Mouse (Mus musculus) adrenal gland, adult 2 months (tissue): ENCODE results near the gene Mpped2. TPM values are rescaled to one million over a fixed set of nuclear protein-coding genes. Genes with fewer than 3 reads are reported as not detected.

Experiments
- DNase-seq: peaks from one replicate; pipeline ENCODE4 v3.0.0; 2021
- polyA plus RNA-seq: library from polyadenylated mRNA; depleted of rRNA; stranded (reverse); fragments of >200 nt; gene quantifications from 2 replicates; pipeline ENCODE4 v1.2.3, GENCODE M21; 2012
- total RNA-seq, 2 experiments: library from RNA; stranded (reverse); gene quantifications; 2 replicates each; pipeline ENCODE4 v1.2.3; 2021

Mpped2 gene
- total and polyA plus RNA-seq, 3 experiments, result 20.6 to 29.9 (median 28.3) TPM

GRCm38 (mm10) chr2:106696372-106696771, 3.3 kb downstream of the Mpped2 start:
- DNase-seq, result no peak

- no peak for DNase-seq
Measured at GRCm38 (mm10) chr2:106705664-106706063, 12.6 kb downstream of the Mpped2 start.

GRCm38 (mm10) chr2:106707136-106707535, 14.1 kb downstream of the Mpped2 start:
- no peak for DNase-seq

DNA sequence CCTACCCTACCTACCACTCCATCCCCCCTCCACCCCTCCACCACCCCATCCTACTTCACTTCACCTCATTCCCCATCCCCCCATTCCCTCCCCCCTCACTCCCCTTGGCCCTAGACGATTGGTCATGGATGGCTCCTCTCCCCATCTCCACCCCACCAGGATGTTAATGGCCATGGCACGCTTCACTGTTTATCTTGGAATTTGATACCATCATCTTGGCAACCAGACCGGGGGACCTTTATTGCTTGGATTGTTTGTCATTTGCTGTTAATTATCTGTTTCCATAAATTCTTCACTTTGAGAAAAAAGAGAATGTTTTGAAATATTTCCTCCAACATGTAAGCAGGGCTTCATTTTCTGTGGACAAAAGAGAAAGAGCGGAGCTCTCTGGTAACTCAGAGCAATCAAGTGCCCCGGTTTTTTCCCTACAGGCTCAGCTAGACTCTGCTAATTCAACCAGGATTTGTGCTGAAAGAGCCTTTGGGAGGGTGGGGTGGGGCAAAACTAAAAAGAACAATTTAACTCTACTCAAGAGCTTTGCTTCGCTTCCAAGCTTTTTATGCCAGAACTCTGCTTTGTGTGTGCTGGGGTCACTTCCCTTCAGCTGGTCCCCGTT, 17.9 kb downstream of the Mpped2 start:
- DNase-seq, result no peak

DNA sequence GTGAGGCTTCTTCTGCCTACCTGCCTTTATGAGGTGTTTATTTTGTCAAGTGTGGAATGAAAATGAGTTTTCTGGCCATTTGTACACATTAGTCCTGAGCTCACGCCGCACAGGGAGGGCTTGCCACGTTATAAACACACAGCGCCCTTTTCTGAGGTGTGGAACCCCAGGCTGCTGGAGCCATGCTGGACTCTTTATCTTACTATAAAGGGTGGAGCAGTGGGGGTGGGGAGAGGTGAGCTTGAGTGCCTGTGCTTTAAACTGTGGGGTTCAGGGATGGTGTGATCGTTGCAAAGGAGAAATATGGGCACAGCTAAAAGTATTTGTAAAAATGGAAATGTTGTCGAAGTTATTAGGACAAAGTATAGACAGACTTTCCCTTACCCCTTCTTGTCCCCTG, 18.4 kb downstream of the Mpped2 start:
- DNase-seq, result no peak

DNA sequence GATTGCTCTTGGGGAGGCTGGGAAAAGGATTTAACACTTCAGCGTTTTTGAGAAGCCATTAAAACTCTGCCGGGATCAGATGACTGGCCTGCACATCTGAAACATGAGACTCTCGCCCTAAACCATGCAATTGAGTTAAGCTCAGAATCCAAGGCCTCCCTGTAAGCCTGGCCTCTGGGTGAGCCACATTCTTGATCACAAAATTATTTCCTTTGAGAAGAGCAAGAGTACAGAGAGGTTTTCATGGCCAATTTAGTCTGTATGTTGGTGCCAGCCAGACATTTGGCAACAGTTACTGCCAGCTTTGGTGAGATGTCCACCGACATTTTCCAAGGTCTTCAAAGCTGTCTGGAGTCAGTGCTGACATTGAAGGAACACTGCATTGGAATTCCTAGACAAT, 20.1 kb downstream of the Mpped2 start:
- DNase-seq, result peak; percentile 52

- DNase-seq, result no peak
Measured at GRCm38 (mm10) chr2:106715674-106716364, 22.8 kb downstream of the Mpped2 start.

DNA sequence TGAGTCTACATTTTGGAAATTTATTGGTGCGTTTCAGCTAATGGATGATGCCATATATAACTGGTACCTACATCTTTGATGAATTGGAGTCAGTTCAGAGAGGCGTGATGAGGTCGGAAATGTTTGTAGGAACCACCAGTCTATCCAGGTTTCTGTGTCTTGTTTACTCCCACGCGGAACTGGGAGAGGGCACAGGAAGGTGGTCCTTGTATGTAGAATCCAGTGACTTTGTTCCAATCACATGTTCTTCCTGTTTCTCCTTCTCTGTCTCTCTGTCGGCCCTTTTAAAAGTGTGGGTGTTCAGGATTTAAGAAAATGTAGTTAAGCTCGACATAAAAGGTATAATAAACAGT, 23.3 kb downstream of the Mpped2 start:
- no peak for DNase-seq

- no peak for DNase-seq
Measured at GRCm38 (mm10) chr2:106718888-106719287, 25.8 kb downstream of the Mpped2 start.

- no peak for DNase-seq
Measured at GRCm38 (mm10) chr2:106719434-106719833, 26.4 kb downstream of the Mpped2 start.

DNA sequence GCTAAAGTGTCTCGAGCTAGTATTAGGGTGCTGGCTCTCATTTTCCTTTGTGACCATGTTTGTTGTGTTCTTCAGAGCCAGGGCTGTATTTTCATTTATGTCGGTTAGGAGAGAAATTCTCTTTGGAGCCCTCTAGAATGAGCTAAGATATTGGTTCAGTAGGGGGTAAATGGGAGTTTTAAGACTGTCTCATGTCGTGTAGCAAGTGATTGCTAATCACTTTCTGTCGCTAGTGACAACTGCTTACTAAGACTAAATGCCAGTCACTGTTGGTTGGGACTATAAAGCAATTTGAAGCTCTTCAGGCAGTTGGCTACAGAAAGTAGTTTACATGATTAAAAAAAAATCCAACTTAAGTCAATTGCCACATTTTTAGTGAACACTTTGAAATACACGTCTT, 27.6 kb downstream of the Mpped2 start:
- DNase-seq, result no peak

DNA sequence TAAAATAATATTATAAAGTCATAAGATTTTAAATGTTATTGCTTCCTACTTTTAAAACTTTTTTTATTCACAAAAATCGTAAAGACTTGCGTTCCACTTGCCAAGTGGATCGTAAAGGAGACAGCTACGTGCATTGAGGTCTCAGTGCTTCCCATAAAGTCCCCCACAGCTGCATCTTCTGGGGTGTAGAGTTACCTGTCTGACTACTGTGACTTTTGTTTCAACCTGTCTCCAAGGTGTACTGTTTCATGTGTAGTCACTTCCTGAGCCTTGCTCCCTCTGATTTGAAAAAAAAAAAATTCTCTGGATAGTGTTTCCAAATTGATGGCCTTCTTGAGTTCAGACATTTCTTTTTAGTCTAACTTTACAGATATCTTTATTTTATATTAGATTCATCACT, 29.0 kb downstream of the Mpped2 start:
- no peak for DNase-seq

DNA sequence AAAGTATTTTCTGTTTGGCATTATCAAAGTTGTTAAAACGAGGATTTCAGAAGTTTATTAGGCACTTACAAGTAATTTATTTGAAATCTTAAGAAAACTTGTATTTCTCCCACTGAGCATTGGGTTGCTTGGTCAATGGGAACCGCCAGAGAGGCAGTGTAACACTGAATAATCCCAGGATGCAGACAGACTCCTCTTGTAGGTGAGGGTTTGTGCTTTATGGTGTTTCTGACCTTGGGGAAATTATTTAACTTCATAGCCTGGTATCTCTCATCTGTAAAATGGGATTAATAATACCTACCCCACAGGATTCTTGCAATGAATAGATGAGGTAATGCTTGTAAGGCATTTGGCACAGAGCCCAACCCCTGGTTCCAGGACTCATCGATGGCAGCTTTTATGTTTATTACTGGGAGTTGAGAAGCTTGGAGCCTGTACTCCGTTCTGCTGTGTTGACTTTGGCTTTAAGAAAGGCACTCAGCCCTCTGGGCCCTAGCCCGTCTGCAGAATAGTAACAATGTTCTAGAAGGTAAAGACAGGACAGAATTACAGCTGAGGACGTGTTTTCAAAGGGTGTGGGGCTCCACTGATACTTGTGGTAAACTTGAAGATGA, 37.0 kb downstream of the Mpped2 start:
- no peak for DNase-seq

GRCm38 (mm10) chr2:106730608-106731007, 37.5 kb downstream of the Mpped2 start:
- DNase-seq, result no peak

DNA sequence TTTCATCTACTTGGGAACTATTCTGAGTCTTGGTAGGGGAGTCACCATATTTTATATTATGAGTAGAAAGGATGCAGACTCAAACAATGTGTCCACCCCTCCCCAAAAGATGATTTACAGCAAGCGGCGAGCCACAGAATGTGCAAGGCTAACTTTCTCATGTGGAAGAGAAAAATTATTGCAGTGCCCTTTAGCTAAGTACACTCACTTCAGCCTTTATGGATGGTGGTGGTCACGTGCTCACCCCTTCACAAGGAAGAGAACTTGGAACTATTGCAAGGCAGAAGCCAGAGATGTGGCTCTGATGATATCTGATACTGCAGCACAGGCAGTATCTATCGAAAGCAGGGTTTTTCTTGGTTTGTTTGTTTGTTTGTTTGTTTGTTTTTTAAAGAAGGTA, 38.4 kb downstream of the Mpped2 start:
- peak; percentile 73 for DNase-seq

DNA sequence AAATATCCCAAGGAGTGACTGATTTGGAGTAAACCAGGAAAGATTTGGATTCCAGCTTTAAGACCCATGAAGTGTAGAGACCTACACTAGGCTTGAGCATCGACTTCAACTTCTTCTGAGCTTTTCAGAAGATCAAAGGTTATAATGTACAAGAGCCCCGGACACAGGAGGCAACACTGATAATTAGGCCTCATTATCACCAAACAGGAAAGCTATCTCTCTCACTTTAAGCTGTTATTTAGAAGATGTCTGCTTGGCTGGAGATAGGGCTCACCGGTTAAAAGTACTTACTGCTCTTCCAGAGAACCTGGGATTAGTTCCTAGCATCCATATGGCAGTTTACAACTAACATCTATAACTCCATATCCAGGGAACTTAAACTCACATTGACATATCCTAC, 39.1 kb downstream of the Mpped2 start:
- DNase-seq, result no peak

- no peak for DNase-seq
Measured at GRCm38 (mm10) chr2:106733396-106733795, 40.3 kb downstream of the Mpped2 start.

DNA sequence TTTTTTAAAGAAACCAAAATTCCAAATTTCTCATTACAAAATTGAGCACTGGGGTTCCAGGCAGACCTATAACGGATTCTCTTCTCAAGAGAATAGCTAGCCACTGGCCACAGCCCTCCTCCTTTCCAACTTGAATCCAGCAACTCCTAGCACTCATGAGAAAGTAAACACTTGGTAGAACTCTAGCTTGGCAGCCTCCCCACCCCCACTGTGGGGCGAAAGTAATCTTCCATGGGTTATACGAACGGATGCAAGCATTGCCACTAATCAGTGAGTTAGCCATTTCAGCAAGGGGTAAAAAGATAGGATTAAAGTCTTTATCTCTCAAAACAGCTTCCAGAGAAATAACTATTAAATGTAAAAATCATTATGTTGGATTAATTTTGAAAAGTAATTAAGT, 40.9 kb downstream of the Mpped2 start:
- no peak for DNase-seq

GRCm38 (mm10) chr2:106735211-106735610, 42.1 kb downstream of the Mpped2 start:
- DNase-seq, result no peak

GRCm38 (mm10) chr2:106735792-106736359, 42.8 kb downstream of the Mpped2 start:
- no peak for DNase-seq

GRCm38 (mm10) chr2:106738951-106739350, 45.9 kb downstream of the Mpped2 start:
- DNase-seq, result no peak

DNA sequence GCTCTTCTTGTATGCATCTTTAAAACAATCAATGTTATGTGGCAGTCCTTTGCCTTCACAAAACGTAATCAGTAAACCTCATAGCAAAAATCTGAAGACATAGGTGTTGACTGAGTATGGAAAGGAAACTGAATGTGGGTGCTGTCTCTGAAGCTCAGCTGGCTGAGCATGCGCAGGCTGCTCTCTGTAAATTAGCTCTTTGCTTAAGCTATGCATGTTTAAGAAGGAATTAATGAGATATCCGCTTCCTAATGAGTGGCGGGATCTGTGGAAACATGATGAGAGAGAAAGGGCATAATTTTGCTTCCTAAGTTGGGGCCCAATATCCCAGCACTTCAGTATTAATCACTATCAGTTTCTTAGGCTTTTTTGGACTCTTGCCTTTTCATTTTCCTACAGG, 51.0 kb downstream of the Mpped2 start:
- no peak for DNase-seq

GRCm38 (mm10) chr2:106744601-106745000, 51.5 kb downstream of the Mpped2 start:
- no peak for DNase-seq
